Mouse (Mus musculus): ENCODE results near the gene Sulf2. TPM values are rescaled to one million over a fixed set of nuclear protein-coding genes. Genes with fewer than 3 reads are reported as not detected.

Gene Sulf2
- polyA plus RNA-seq, 1 experiment = 20.0 TPM

- peaks cover 15% of the 10 kb centered on the region for H3K27me3 ChIP-seq (ENCODE audit: control insufficient read depth, insufficient read depth, low read length)
- TF ChIP-seq CTCF (IDR thresholded peaks at IDR 0.05; ENCODE audit: extremely low read depth, insufficient read depth, insufficient read length, insufficient replicate concordance) (no peak), POLR2A (IDR thresholded peaks at IDR 0.05; ENCODE audit: low read depth, low read length) (no peak)
Observed at GRCm38 (mm10) chr2:166150584-166150983, 4.9 kb downstream of the Sulf2 start.

GRCm38 (mm10) chr2:166149482-166149881 is 6.0 kb downstream of the Sulf2 start:
- no peak for DNase-seq (ENCODE audit: low read depth in 1 of 2, low spot score in 2 of 2)
- H3K4me1 ChIP-seq (ENCODE audit: control insufficient read depth, insufficient read depth, insufficient read length) = peaks cover 3% of the 10 kb centered on the region; the same call in 1 of the 2 replicates
- H3K27ac ChIP-seq (ENCODE audit: insufficient read depth, low read length) = no peak overlapping the region
- H3K36me3 ChIP-seq (ENCODE audit: control insufficient read depth, insufficient read depth, low read length) = no peaks in the 10 kb centered on the region
- H3K27me3 ChIP-seq (ENCODE audit: control insufficient read depth, insufficient read depth, low read length) = peaks cover 8% of the 10 kb centered on the region
- TF ChIP-seq CTCF (IDR thresholded peaks at IDR 0.05; ENCODE audit: extremely low read depth, insufficient read depth, insufficient read length, insufficient replicate concordance) (no peak), POLR2A (IDR thresholded peaks at IDR 0.05; ENCODE audit: low read depth, low read length) (no peak)
- 91% methylated on average over 8 of the region's 8 CpGs for WGBS
- H3K4me3 ChIP-seq (ENCODE audit: extremely low read depth, insufficient read depth, insufficient read length) = no peak overlapping the region

More at GRCm38 (mm10) chr2:166150584-166150983, 4.9 kb downstream of the Sulf2 start:
- H3K27ac ChIP-seq (ENCODE audit: insufficient read depth, low read length) = no peak overlapping the region
- H3K36me3 ChIP-seq (ENCODE audit: control insufficient read depth, insufficient read depth, low read length) = no peaks in the 10 kb centered on the region
- no peak overlapping the region for H3K4me3 ChIP-seq (ENCODE audit: extremely low read depth, insufficient read depth, insufficient read length)
- peaks cover 5% of the 10 kb centered on the region; the same call in 1 of the 2 replicates for H3K4me1 ChIP-seq (ENCODE audit: control insufficient read depth, insufficient read depth, insufficient read length)
- 90% methylated on average over 5 of the region's 5 CpGs for WGBS
- DNase-seq (ENCODE audit: low read depth in 1 of 2, low spot score in 2 of 2) = no peak

- no peak overlapping the region for H3K27ac ChIP-seq (ENCODE audit: insufficient read depth, low read length)
- TF ChIP-seq POLR2A (IDR thresholded peaks at IDR 0.05; ENCODE audit: low read depth, low read length) = no peak
- no peak for TF ChIP-seq CTCF (IDR thresholded peaks at IDR 0.05; ENCODE audit: extremely low read depth, insufficient read depth, insufficient read length, insufficient replicate concordance)
- no peak overlapping the region for H3K4me3 ChIP-seq (ENCODE audit: extremely low read depth, insufficient read depth, insufficient read length)
- 79% methylated on average over 13 of the region's 13 CpGs for WGBS
- H3K36me3 ChIP-seq (ENCODE audit: control insufficient read depth, insufficient read depth, low read length) = no peaks in the 10 kb centered on the region
- H3K4me1 ChIP-seq (ENCODE audit: control insufficient read depth, insufficient read depth, insufficient read length) = no peaks in the 10 kb centered on the region
- peaks cover 5% of the 10 kb centered on the region; the same call in 1 of the 2 replicates for H3K27me3 ChIP-seq (ENCODE audit: control insufficient read depth, insufficient read depth, low read length)
- no peak for DNase-seq (ENCODE audit: low read depth in 1 of 2, low spot score in 2 of 2)
Observed at GRCm38 (mm10) chr2:166148672-166149332, 6.7 kb downstream of the Sulf2 start.

- no peak for TF ChIP-seq CTCF (IDR thresholded peaks at IDR 0.05; ENCODE audit: extremely low read depth, insufficient read depth, insufficient read length, insufficient replicate concordance)
- no peak for TF ChIP-seq POLR2A (IDR thresholded peaks at IDR 0.05; ENCODE audit: low read depth, low read length)
- DNase-seq (ENCODE audit: low read depth in 1 of 2, low spot score in 2 of 2) = no peak
- 88% methylated on average over 10 of the region's 10 CpGs for WGBS
- Histone ChIP-seq H3K27me3 (ENCODE audit: control insufficient read depth, insufficient read depth, low read length) (peaks cover 5% of the 10 kb centered on the region; the same call in 1 of the 2 replicates), H3K4me1 (ENCODE audit: control insufficient read depth, insufficient read depth, insufficient read length) (no peaks in the 10 kb centered on the region), H3K36me3 (ENCODE audit: control insufficient read depth, insufficient read depth, low read length) (no peaks in the 10 kb centered on the region), H3K27ac (ENCODE audit: insufficient read depth, low read length) (no peak overlapping the region), H3K4me3 (ENCODE audit: extremely low read depth, insufficient read depth, insufficient read length) (no peak overlapping the region)
Observed at GRCm38 (mm10) chr2:166147930-166148651, 7.4 kb downstream of the Sulf2 start.

- 62% methylated on average over 7 of the region's 7 CpGs for WGBS
- TF ChIP-seq POLR2A (IDR thresholded peaks at IDR 0.05; ENCODE audit: low read depth, low read length) (no peak), CTCF (IDR thresholded peaks at IDR 0.05; ENCODE audit: extremely low read depth, insufficient read depth, insufficient read length, insufficient replicate concordance) (no peak)
- H3K4me1 ChIP-seq (ENCODE audit: control insufficient read depth, insufficient read depth, insufficient read length) = no peaks in the 10 kb centered on the region
- no peak overlapping the region for H3K4me3 ChIP-seq (ENCODE audit: extremely low read depth, insufficient read depth, insufficient read length)
- H3K27me3 ChIP-seq (ENCODE audit: control insufficient read depth, insufficient read depth, low read length) = no peaks in the 10 kb centered on the region
- no peak for DNase-seq (ENCODE audit: low read depth in 1 of 2, low spot score in 2 of 2)
- no peak overlapping the region for H3K27ac ChIP-seq (ENCODE audit: insufficient read depth, low read length)
- no peaks in the 10 kb centered on the region for H3K36me3 ChIP-seq (ENCODE audit: control insufficient read depth, insufficient read depth, low read length)
Observed at GRCm38 (mm10) chr2:166146446-166146845, 9.0 kb downstream of the Sulf2 start.

- no peaks in the 10 kb centered on the region for H3K27me3 ChIP-seq (ENCODE audit: control insufficient read depth, insufficient read depth, low read length)
- TF ChIP-seq CTCF (IDR thresholded peaks at IDR 0.05; ENCODE audit: extremely low read depth, insufficient read depth, insufficient read length, insufficient replicate concordance) = no peak
- TF ChIP-seq POLR2A (IDR thresholded peaks at IDR 0.05; ENCODE audit: low read depth, low read length) = no peak
- H3K4me1 ChIP-seq (ENCODE audit: control insufficient read depth, insufficient read depth, insufficient read length) = no peaks in the 10 kb centered on the region
- H3K27ac ChIP-seq (ENCODE audit: insufficient read depth, low read length) = no peak overlapping the region
- no peak for DNase-seq (ENCODE audit: low read depth in 1 of 2, low spot score in 2 of 2)
- H3K4me3 ChIP-seq (ENCODE audit: extremely low read depth, insufficient read depth, insufficient read length) = no peak overlapping the region
- 93% methylated on average over 8 of the region's 8 CpGs for WGBS
- no peaks in the 10 kb centered on the region for H3K36me3 ChIP-seq (ENCODE audit: control insufficient read depth, insufficient read depth, low read length)
Observed at GRCm38 (mm10) chr2:166145031-166145430, 10.4 kb downstream of the Sulf2 start.

- Histone ChIP-seq H3K4me3 (ENCODE audit: extremely low read depth, insufficient read depth, insufficient read length) (no peak overlapping the region), H3K27me3 (ENCODE audit: control insufficient read depth, insufficient read depth, low read length) (no peaks in the 10 kb centered on the region), H3K36me3 (ENCODE audit: control insufficient read depth, insufficient read depth, low read length) (no peaks in the 10 kb centered on the region), H3K4me1 (ENCODE audit: control insufficient read depth, insufficient read depth, insufficient read length) (no peaks in the 10 kb centered on the region), H3K27ac (ENCODE audit: insufficient read depth, low read length) (no peak overlapping the region)
- no peak for DNase-seq (ENCODE audit: low read depth in 1 of 2, low spot score in 2 of 2)
- TF ChIP-seq CTCF (IDR thresholded peaks at IDR 0.05; ENCODE audit: extremely low read depth, insufficient read depth, insufficient read length, insufficient replicate concordance) = no peak
- no peak for TF ChIP-seq POLR2A (IDR thresholded peaks at IDR 0.05; ENCODE audit: low read depth, low read length)
- WGBS = 87% methylated on average over 5 of the region's 5 CpGs
Observed at GRCm38 (mm10) chr2:166143871-166144270, 11.6 kb downstream of the Sulf2 start.

Measured in spleen, adult 2 months (tissue).